10 mouse cellular contexts compared by ENCODE assay signal in the genomic region with DNA sequence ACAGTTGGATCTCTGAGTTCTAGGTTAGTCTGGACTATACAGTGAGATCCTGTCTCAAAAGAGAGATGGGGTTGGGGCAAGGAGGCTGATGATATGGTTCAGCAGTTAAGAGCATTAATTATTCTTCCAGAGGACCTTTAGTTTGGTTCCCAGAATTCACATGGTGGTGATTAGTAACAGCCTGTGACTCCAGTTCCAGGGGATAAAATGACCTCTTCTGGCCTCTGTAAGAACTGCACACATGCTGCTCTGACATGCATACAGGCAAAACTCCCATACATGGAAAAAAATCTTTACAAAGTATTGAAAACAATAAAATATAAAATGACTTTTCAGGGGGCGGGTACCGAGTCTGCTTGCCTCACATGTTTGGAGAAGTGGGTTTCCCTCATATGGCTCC. TPM values are rescaled to one million over a fixed set of nuclear protein-coding genes. Genes with fewer than 3 reads are reported as not detected.
DNase-seq lines count a peak whose midpoint lies in the region; ATAC-seq and TF ChIP-seq lines count a peak whose summit lies in the region.
"Had no signal": no experiment of that assay in that cellular context is flagged by ENCODE, and none has a peak within 500 bp of the region (broad histone marks: within the 10 kb centered on the region; RNA-seq: fewer than 3 reads in every experiment).

No protein-coding gene starts in this region.

- 88% methylated on average over 2 of the region's 2 CpGs for WGBS in midbrain, embryonic 14.5 days
- WGBS in midbrain, embryonic 15.5 days, result 94% methylated on average over 2 of the region's 2 CpGs

- H3K36me3 ChIP-seq in midbrain, embryonic 14.5 days (ENCODE audit: control insufficient read depth, insufficient read depth, low read length), result peaks cover 24% of the 10 kb centered on the region
- peaks cover 10% of the 10 kb centered on the region; the same call in 1 of the 2 replicates for H3K36me3 ChIP-seq in midbrain, embryonic 15.5 days (replicated peaks)

- no peaks in the 10 kb centered on the region for H3K27me3 ChIP-seq in midbrain, embryonic 14.5 days (ENCODE audit: control insufficient read depth, insufficient read depth, low read length)
- no peaks in the 10 kb centered on the region for H3K27me3 ChIP-seq in midbrain, embryonic 15.5 days (replicated peaks)

- intact Hi-C loops in gastrocnemius, adult 2 months (cut with DNase I), result no loop called here

- H3K9ac ChIP-seq in midbrain, embryonic 14.5 days (replicated peaks; ENCODE audit: low read length), result no peak overlapping the region
- no peak overlapping the region for H3K9ac ChIP-seq in midbrain, embryonic 15.5 days
- H3K9ac ChIP-seq: forebrain, embryonic 12.5 days had no signal

- no peak overlapping the region for H3K4me2 ChIP-seq in midbrain, embryonic 14.5 days (ENCODE audit: low read length)
- no peak overlapping the region for H3K4me2 ChIP-seq in midbrain, embryonic 15.5 days
- H3K4me2 ChIP-seq: forebrain, embryonic 12.5 days had no signal

- no peak overlapping the region for H3K4me3 ChIP-seq in gastrocnemius, adult 2 months
- H3K4me3 ChIP-seq in midbrain, embryonic 14.5 days (replicated peaks; ENCODE audit: low read depth, low read length), result no peak overlapping the region
- H3K4me3 ChIP-seq in midbrain, embryonic 15.5 days, result no peak overlapping the region
- H3K4me3 ChIP-seq: forebrain, embryonic 12.5 days had no signal

- DNase-seq in gastrocnemius, adult 2 months, result no peak
- no peak for DNase-seq in gastrocnemius, postnatal 10 days
- DNase-seq in midbrain, embryonic 14.5 days, result peak; percentile 60
- DNase-seq in c-Kit-positive CD71-positive TER-119-positive erythroid progenitor cells, embryonic 14.5 days (ENCODE audit: low spot score), result peak; percentile 37
- peak; percentile 72 for DNase-seq in retina, postnatal 1 day
- DNase-seq in urinary bladder, postnatal 10 days (ENCODE audit: low spot score), result no peak
- DNase-seq in layer of hippocampus, adult 9-11 months, result no peak

- peak overlapping the region; percentile 66 for H3K27ac ChIP-seq in gastrocnemius, adult 2 months
- H3K27ac ChIP-seq in midbrain, embryonic 14.5 days (replicated peaks; ENCODE audit: low read depth, low read length), result no peak overlapping the region
- no peak overlapping the region for H3K27ac ChIP-seq in midbrain, embryonic 15.5 days
- H3K27ac ChIP-seq: forebrain, embryonic 12.5 days had no signal

- ATAC-seq in midbrain, embryonic 14.5 days (ENCODE audit: low FRiP score, low TSS enrichment), result no peak
- no peak for ATAC-seq in midbrain, embryonic 15.5 days (replicated peaks)

- H3K4me1 ChIP-seq in midbrain, embryonic 14.5 days (ENCODE audit: control insufficient read depth, insufficient read depth, low read length), result peaks cover 26% of the 10 kb centered on the region
- peaks cover 30% of the 10 kb centered on the region for H3K4me1 ChIP-seq in midbrain, embryonic 15.5 days

- no peaks in the 10 kb centered on the region for H3K9me3 ChIP-seq in midbrain, embryonic 14.5 days (ENCODE audit: control insufficient read depth, low read length)
- H3K9me3 ChIP-seq in midbrain, embryonic 15.5 days, result no peaks in the 10 kb centered on the region
- H3K9me3 ChIP-seq: forebrain, embryonic 12.5 days had no signal

- peak; percentile 68 for TF ChIP-seq CTCF in gastrocnemius, adult 2 months (IDR thresholded peaks at IDR 0.05)

RNA-seq across cellular contexts. Expression of a gene that starts 3.1 kb away (rescaled TPM):
- 10 to 100 TPM; 34.0 to 38.0 TPM for total RNA-seq in gastrocnemius, adult 2 months (2021)
- total RNA-seq in gastrocnemius, postnatal 10 days (2021), result 10 to 100 TPM; 47.8 to 50.5 TPM
- polyA plus RNA-seq in midbrain, embryonic 14.5 days (2014; fragmentation: Nextera tagmentation; extraction: Ambion mirVana), result 53.7 and 65.2 TPM in 2 replicates
- polyA plus RNA-seq in midbrain, embryonic 15.5 days (2015; fragmentation: Nextera tagmentation; extraction: Ambion mirVana), result 71.5 and 74.9 TPM in 2 replicates

RNA-seq across cellular contexts. Expression of a gene that starts 3.3 kb away (rescaled TPM):
- 100 to 1,000 TPM; 503 to 688 TPM for total RNA-seq in gastrocnemius, adult 2 months (2021)
- total RNA-seq in gastrocnemius, postnatal 10 days (2021), result 100 to 1,000 TPM; 513 to 561 TPM
- 225 and 299 TPM in 2 replicates for polyA plus RNA-seq in midbrain, embryonic 14.5 days (2014; fragmentation: Nextera tagmentation; extraction: Ambion mirVana)
- polyA plus RNA-seq in midbrain, embryonic 15.5 days (2015; fragmentation: Nextera tagmentation; extraction: Ambion mirVana), result 291 and 296 TPM in 2 replicates

RNA-seq across cellular contexts. Expression of a gene that starts 19.3 kb away (rescaled TPM):
- total RNA-seq in gastrocnemius, adult 2 months (2021), result not detected
- total RNA-seq in gastrocnemius, postnatal 10 days (2021), result not detected
- polyA plus RNA-seq in midbrain, embryonic 14.5 days (2014; fragmentation: Nextera tagmentation; extraction: Ambion mirVana), result not detected in 2 replicates
- 0.40 TPM in 1 of 2 replicates, not detected in the other for polyA plus RNA-seq in midbrain, embryonic 15.5 days (2015; fragmentation: Nextera tagmentation; extraction: Ambion mirVana)
- total RNA-seq: neutrophil, adult 5-6 weeks had no signal
- polyA plus RNA-seq: forebrain, embryonic 12.5 days had no signal

RNA-seq across cellular contexts. Expression of a gene that starts 25.8 kb away (rescaled TPM):
- 1 to 10 TPM; 1.3 to 2.7 TPM for total RNA-seq in gastrocnemius, adult 2 months (2021)
- under 1 TPM in 1 of 2 experiments, not detected in 1; 0.23 TPM for total RNA-seq in gastrocnemius, postnatal 10 days (2021)
- 0.12 TPM in 1 of 2 replicates, not detected in the other for polyA plus RNA-seq in midbrain, embryonic 14.5 days (2014; fragmentation: Nextera tagmentation; extraction: Ambion mirVana)
- not detected in 2 replicates for polyA plus RNA-seq in midbrain, embryonic 15.5 days (2015; fragmentation: Nextera tagmentation; extraction: Ambion mirVana)
- total RNA-seq: neutrophil, adult 5-6 weeks had no signal
- polyA plus RNA-seq: forebrain, embryonic 12.5 days had no signal

RNA-seq across cellular contexts. Expression of a gene that starts 29.6 kb away (rescaled TPM):
- total RNA-seq in gastrocnemius, adult 2 months (2021), result 1 to 10 TPM; 3.9 to 7.2 TPM
- 1 to 10 TPM; 8.2 to 9.1 TPM for total RNA-seq in gastrocnemius, postnatal 10 days (2021)
- 7.6 and 9.1 TPM in 2 replicates for polyA plus RNA-seq in midbrain, embryonic 14.5 days (2014; fragmentation: Nextera tagmentation; extraction: Ambion mirVana)
- 11.7 and 13.2 TPM in 2 replicates for polyA plus RNA-seq in midbrain, embryonic 15.5 days (2015; fragmentation: Nextera tagmentation; extraction: Ambion mirVana)

Comparison
In these comparisons a context has a peak if more than half of its experiments do, and no peak if none do; other contexts are left out.
1. DNase-seq: peak in midbrain, embryonic 14.5 days (single experiment), c-Kit-positive CD71-positive TER-119-positive erythroid progenitor cells, embryonic 14.5 days (single experiment) and retina, postnatal 1 day (single experiment); none in gastrocnemius, adult 2 months (single experiment), gastrocnemius, postnatal 10 days (single experiment), urinary bladder, postnatal 10 days (single experiment) and layer of hippocampus, adult 9-11 months (single experiment).